Mouse (Mus musculus) ES-E14 (cell line): ENCODE data around the gene Dst. TPM values are rescaled to one million over a fixed set of nuclear protein-coding genes. Genes with fewer than 3 reads are reported as not detected.

Experiments
- DNase-seq: peaks from one replicate; pipeline ENCODE4 v3.0.0-alpha.2; 2013; ENCODE audit warnings: low read depth, low spot score
- H3K27ac ChIP-seq: 2 replicates; pipeline ENCODE4 v1.5.1; 2012; ENCODE audit warnings: low read depth, mild to moderate bottlenecking, low read length, moderate library complexity, mixed read lengths; ENCODE audit not compliant: poor library complexity, insufficient read depth, severe bottlenecking
- H3K36me3 ChIP-seq: 2 replicates; pipeline ENCODE4 v1.6.1; 2012; ENCODE audit warnings: mild to moderate bottlenecking, low read length, moderate library complexity, mixed read lengths; ENCODE audit not compliant: control insufficient read depth, poor library complexity, insufficient read depth, severe bottlenecking
- H3K4me1 ChIP-seq, 2 experiments: fragments of 150-350 bp in 1 of 2; sonication (generic) in 1 of 2; 2 replicates each; pipeline ENCODE4 v1.6.1; 2012; ENCODE audit warnings: low read length in 2 of 2, mild to moderate bottlenecking in 1 of 2, mixed read lengths in 1 of 2; ENCODE audit not compliant: control insufficient read depth in 2 of 2, insufficient read depth in 2 of 2, poor library complexity in 1 of 2
- H3K4me3 ChIP-seq, 2 experiments: fragments of 150-350 bp in 1 of 2; sonication (generic) in 1 of 2; 2 replicates each; pipeline ENCODE4 v1.5.1; 2012; ENCODE audit warnings: low read length in 2 of 2, low read depth in 1 of 2, mild to moderate bottlenecking in 1 of 2, mixed read lengths in 1 of 2; ENCODE audit not compliant: insufficient read depth in 1 of 2, poor library complexity in 1 of 2, severe bottlenecking in 1 of 2
- H3K9ac ChIP-seq: 2 replicates; pipeline ENCODE4 v1.6.1; 2012; ENCODE audit warnings: low read depth, mild to moderate bottlenecking, low read length, mixed read lengths; ENCODE audit not compliant: poor library complexity, insufficient read depth, severe bottlenecking
- H3K9me3 ChIP-seq: fragments of 150-350 bp; sonication (generic); 2 replicates; pipeline ENCODE4 v1.6.1; 2012; ENCODE audit warnings: low read depth, mild to moderate bottlenecking, low read length; ENCODE audit not compliant: control insufficient read depth, insufficient read depth
- CHD2 ChIP-seq: IDR thresholded peaks from 2 replicates; pipeline ENCODE4 v1.6.1; 2014; ENCODE audit warnings: mild to moderate bottlenecking, low read depth, low read length, inconsistent platforms
- HCFC1 ChIP-seq: IDR thresholded peaks from 2 replicates; pipeline ENCODE4 v1.6.1; 2012; ENCODE audit warnings: low read length, inconsistent platforms, borderline replicate concordance; ENCODE audit not compliant: insufficient read depth
- MAFK ChIP-seq: IDR thresholded peaks from 2 replicates; pipeline ENCODE4 v1.6.1; 2014; ENCODE audit warnings: mild to moderate bottlenecking, low read depth, low read length, inconsistent platforms; ENCODE audit not compliant: insufficient read depth
- ZC3H11A ChIP-seq: IDR thresholded peaks from 2 replicates; pipeline ENCODE4 v1.6.1; 2012; ENCODE audit warnings: low read depth, mild to moderate bottlenecking, inconsistent platforms, low read length, borderline replicate concordance
- ZNF384 ChIP-seq: IDR thresholded peaks from 2 replicates; pipeline ENCODE4 v1.6.1; 2012; ENCODE audit warnings: low read depth, low read length, inconsistent platforms
- in situ Hi-C, 2 experiments: fragments of 600-800 bp; cut with MboI; formaldehyde crosslinking; loops; one replicate each; pipeline ENCODE4 v1.15.1; 2025; ENCODE audit warnings: low sequenced_read_pairs in 2 of 2, inconsistent platforms in 1 of 2; ENCODE audit not compliant: unreplicated experiment in 2 of 2
- total RNA-seq: library from RNA; depleted of rRNA; stranded (reverse); fragments of 300-350 nt; gene quantifications from 2 replicates; pipeline ENCODE4 v1.2.3, GENCODE M21; 2012

The Dst gene
- total RNA-seq, 1 experiment, result 186 TPM

DNA sequence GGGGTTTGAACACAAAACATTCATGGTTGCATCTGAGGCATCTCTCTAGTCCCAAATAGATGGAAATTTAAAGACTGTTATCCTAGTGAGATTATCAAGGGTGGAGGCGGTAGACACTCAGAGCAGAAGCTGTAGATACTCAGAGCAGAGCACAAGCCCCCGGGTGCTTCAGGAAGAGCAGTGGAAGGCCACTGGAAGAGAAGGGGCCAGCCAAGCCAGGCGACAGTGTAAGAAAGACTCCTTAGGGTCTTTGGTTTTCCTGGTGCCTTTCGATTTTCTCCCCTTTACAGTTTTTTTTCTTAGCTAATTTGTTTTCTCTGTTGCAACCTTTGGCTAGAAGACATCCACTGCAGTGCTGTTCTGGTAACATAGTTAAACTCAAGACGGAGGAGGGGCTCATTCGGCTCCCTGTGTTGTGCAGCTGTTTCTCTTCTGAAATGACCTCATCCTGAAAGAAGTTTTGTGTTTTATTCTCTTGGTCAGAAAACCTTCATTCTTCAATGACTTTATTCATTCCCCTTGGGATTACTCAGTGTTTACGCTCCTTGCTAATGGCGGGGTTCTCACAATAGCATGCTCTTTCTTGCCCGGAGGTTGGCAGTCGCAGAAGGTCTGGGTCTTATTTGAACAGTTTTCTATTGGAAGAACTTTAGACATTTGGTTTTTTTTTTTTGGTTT, 242.5 kb downstream of the Dst start:
- DNase-seq, result no peak
- no peak for TF ChIP-seq MAFK
- no peak for TF ChIP-seq ZNF384
- TF ChIP-seq CHD2, result no peak
- no peak for TF ChIP-seq HCFC1
- no peak for TF ChIP-seq ZC3H11A
- no peaks in the 10 kb centered on the region for H3K9me3 ChIP-seq
- peaks cover 10% of the 10 kb centered on the region for H3K36me3 ChIP-seq
- H3K4me3 ChIP-seq, result no peak overlapping the region
- in situ Hi-C loops, result no loop called here
- no peak overlapping the region for H3K9ac ChIP-seq
- H3K4me1 ChIP-seq, result peaks cover 0 to 1% of the 10 kb centered on the region in 2 experiments; a peak in 2 of 4 replicates
- no peak overlapping the region for H3K27ac ChIP-seq

DNA sequence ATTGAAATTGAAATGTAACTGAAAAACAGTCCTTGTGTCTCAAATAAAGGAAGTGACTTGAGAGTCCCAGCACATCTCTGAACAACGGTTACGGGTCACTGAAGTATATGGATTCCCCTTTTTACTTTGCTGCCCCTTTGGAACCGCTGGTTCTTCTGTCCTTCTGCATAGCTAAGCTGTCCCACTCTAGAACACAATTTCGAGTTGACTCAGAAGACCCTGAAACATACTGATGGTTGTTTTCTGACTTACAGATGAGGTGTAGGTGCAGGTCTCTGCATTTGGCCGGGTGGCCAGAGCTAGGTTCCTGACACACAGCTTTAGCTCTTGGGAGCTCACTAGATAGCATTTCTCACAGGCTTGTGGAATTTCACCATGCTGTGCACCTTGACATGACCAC, 244.7 kb downstream of the Dst start:
- in situ Hi-C loops, result no loop called here
- peaks cover 21% of the 10 kb centered on the region for H3K36me3 ChIP-seq
- no peak overlapping the region for H3K27ac ChIP-seq
- TF ChIP-seq ZNF384, result no peak
- no peak for TF ChIP-seq CHD2
- TF ChIP-seq HCFC1, result no peak
- no peak for TF ChIP-seq MAFK
- no peak for TF ChIP-seq ZC3H11A
- no peaks in the 10 kb centered on the region for H3K9me3 ChIP-seq
- peaks cover under 1 to 5% of the 10 kb centered on the region in 2 experiments; a peak in 3 of 4 replicates for H3K4me1 ChIP-seq
- DNase-seq, result no peak
- H3K9ac ChIP-seq, result no peak overlapping the region
- H3K4me3 ChIP-seq, result no peak overlapping the region

DNA sequence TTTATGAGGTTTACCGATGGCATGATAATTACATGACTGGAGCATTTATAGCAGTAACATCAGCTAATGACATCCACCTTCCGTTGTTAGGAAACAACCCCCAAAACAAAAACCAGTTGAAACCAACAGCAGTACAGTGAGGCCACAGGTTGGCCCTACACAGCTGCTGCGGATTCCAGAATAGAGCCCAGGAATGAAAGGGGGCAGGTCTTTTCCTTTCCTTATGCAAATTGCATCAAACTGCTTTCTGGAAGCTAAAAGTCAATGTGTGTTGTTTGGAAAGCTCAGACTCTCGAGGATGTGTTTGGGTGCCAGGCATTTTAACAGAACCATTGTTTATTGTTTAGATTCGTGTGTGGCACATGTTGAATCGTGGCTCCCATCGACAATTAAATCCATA, 248.0 kb downstream of the Dst start:
- H3K27ac ChIP-seq, result no peak overlapping the region
- H3K4me1 ChIP-seq, result peaks cover 2 to 5% of the 10 kb centered on the region in 2 experiments; a peak in 3 of 4 replicates
- in situ Hi-C loops, result no loop called here
- no peak overlapping the region for H3K9ac ChIP-seq
- H3K4me3 ChIP-seq, result no peak overlapping the region
- no peak for DNase-seq
- TF ChIP-seq HCFC1, result no peak
- TF ChIP-seq MAFK, result no peak
- no peak for TF ChIP-seq ZC3H11A
- no peak for TF ChIP-seq ZNF384
- TF ChIP-seq CHD2, result no peak
- no peaks in the 10 kb centered on the region for H3K9me3 ChIP-seq
- peaks cover 27% of the 10 kb centered on the region for H3K36me3 ChIP-seq

DNA sequence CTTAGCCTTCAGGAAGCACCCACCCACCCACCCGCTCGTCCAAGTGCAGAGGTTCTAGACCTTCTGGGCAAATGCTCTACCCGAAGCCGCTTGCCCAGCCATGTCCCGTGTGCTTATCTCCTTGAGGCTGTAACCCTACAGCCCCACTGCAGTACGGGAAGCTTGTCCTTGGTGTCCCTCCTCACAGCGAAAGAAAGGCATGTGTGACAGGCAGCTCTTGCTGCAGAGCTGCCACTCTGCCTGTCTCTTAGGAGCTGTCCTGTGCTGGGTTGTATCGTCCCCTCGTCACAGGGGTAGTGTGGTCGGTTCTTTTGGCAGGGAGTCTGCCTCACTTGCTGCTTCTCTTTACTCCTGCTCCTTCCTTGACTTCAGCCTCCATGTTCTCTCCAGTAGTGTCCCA, 249.7 kb downstream of the Dst start:
- no peak for TF ChIP-seq ZC3H11A
- TF ChIP-seq MAFK, result no peak
- no peak for TF ChIP-seq CHD2
- TF ChIP-seq HCFC1, result no peak
- no peak for TF ChIP-seq ZNF384
- H3K9me3 ChIP-seq, result no peaks in the 10 kb centered on the region
- H3K36me3 ChIP-seq, result peaks cover 24% of the 10 kb centered on the region
- in situ Hi-C loops, result no loop called here
- no peak overlapping the region for H3K9ac ChIP-seq
- no peak for DNase-seq
- H3K4me1 ChIP-seq, result peaks cover 2 to 5% of the 10 kb centered on the region in 2 experiments; a peak in 3 of 4 replicates
- no peak overlapping the region for H3K4me3 ChIP-seq
- no peak overlapping the region for H3K27ac ChIP-seq

DNA sequence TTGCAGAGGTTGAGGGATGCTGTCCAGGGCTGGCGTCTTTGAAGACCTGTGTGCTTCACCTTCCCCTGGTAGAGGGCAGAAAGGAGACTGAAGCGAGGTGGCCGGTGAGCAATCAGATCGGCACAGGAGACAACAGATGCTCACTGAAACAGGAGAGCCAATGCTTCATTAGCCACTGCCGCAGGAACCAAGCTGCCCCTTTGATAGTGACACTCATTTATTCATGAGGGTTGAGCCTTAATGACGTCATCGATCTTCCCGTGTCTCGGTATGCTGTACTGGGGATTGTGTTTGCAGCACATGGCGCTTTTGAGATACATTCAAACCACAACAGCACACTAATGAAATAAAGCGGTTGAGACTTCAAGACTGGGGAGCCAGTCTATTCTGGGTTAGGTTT, 250.8 kb downstream of the Dst start:
- no peak overlapping the region for H3K9ac ChIP-seq
- H3K9me3 ChIP-seq, result no peaks in the 10 kb centered on the region
- H3K27ac ChIP-seq, result no peak overlapping the region
- TF ChIP-seq ZNF384 (no peak), HCFC1 (no peak), MAFK (no peak), CHD2 (no peak), ZC3H11A (no peak)
- DNase-seq, result no peak
- H3K36me3 ChIP-seq, result peaks cover 23% of the 10 kb centered on the region
- no peak overlapping the region for H3K4me3 ChIP-seq
- in situ Hi-C loops, result no loop called here
- H3K4me1 ChIP-seq, result peaks cover 2 to 5% of the 10 kb centered on the region in 2 experiments; a peak in 3 of 4 replicates
